Mouse (Mus musculus) liver, adult 2 months (tissue): ENCODE results near the gene Dach1. TPM values are rescaled to one million over a fixed set of nuclear protein-coding genes. Genes with fewer than 3 reads are reported as not detected.

Source experiments
- DNase-seq: peaks from one replicate; pipeline ENCODE4 v3.0.0-alpha.2; 2011; ENCODE audit warnings: low read depth, low spot score; ENCODE audit errors: extremely low read depth
- H3K27ac ChIP-seq: fragments of 200-500 bp; replicated peaks from 2 replicates; pipeline ENCODE4 v1.5.1; 2012; ENCODE audit warnings: low read depth, mild to moderate bottlenecking, control low read depth, inconsistent platforms, low read length; ENCODE audit not compliant: insufficient read depth
- H3K27me3 ChIP-seq: fragments of 200-500 bp; 2 replicates; pipeline ENCODE4 v1.6.1; 2012; ENCODE audit warnings: mild to moderate bottlenecking, moderate library complexity, low read length, inconsistent platforms; ENCODE audit not compliant: control insufficient read depth, insufficient read depth
- H3K36me3 ChIP-seq: fragments of 200-500 bp; 2 replicates; pipeline ENCODE4 v1.6.1; 2012; ENCODE audit warnings: low read length, inconsistent platforms; ENCODE audit not compliant: control insufficient read depth, insufficient read depth
- H3K4me1 ChIP-seq: fragments of 200-500 bp; 2 replicates; pipeline ENCODE4 v1.6.1; 2011; ENCODE audit warnings: low read length; ENCODE audit not compliant: control insufficient read depth, insufficient read depth
- H3K4me3 ChIP-seq: fragments of 200-500 bp; 2 replicates; pipeline ENCODE4 v1.5.1; 2011; ENCODE audit warnings: low read depth, mild to moderate bottlenecking, control low read depth, low read length, moderate library complexity; ENCODE audit not compliant: insufficient read depth
- H3K79me2 ChIP-seq: fragments of 200-500 bp; 2 replicates; pipeline ENCODE4 v1.6.1; 2012; ENCODE audit warnings: inconsistent platforms, mild to moderate bottlenecking, low read length, moderate library complexity; ENCODE audit not compliant: control insufficient read depth, insufficient read depth
- H3K9ac ChIP-seq: fragments of 200-500 bp; 2 replicates; pipeline ENCODE4 v1.6.1; 2012; ENCODE audit warnings: low read depth, mild to moderate bottlenecking, control low read depth, inconsistent platforms, low read length
- CTCF ChIP-seq: fragments of 200-500 bp; IDR thresholded peaks from 2 replicates; pipeline ENCODE4 v1.5.1; 2011; ENCODE audit warnings: low read depth, low read length, control low read depth
- POLR2A ChIP-seq: fragments of 200-500 bp; IDR thresholded peaks from 2 replicates; pipeline ENCODE4 v1.6.1; 2011; ENCODE audit warnings: low read length, control low read depth; ENCODE audit not compliant: insufficient read depth; ENCODE audit errors: extremely low read depth
- WGBS: fragments of 180-500 bp; shearing (Covaris S2); methylation state at CpG from one replicate; pipeline ENCODE4 v1.1.7; 2018; 5-methylcytosine and 5-hydroxymethylcytosine counted together
- polyA plus RNA-seq: library from polyadenylated mRNA; depleted of rRNA; stranded (reverse); fragments of >200 nt; gene quantifications from 2 replicates; pipeline ENCODE4 v1.2.3, GENCODE M21; 2012
- total RNA-seq: library from RNA; depleted of rRNA; stranded (reverse); fragments of >200 nt; gene quantifications from 2 replicates; pipeline ENCODE4 v1.2.3, GENCODE M21; 2014

Gene Dach1
- total and polyA plus RNA-seq, 2 experiments, result 0.06 to 0.37 TPM

DNA sequence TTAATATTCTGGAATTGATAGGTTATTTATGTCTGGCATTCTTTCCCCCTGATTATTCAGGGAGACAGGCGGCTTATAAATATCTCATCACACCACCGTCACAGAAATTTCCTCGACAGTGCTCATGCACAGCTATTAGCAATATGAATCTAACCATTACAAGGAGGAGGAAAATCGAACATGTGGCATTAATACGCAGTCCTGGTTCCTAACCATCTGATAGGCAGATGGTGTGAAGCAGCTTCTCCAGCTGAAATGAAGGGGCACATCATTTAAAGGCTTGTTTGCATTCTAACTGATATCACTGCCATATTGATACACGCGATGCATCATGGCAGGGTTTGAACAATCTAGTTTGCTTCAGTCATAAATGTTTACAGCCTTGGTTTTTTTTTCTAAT is 194.1 kb downstream of the Dach1 start:
- TF ChIP-seq POLR2A, result no peak
- TF ChIP-seq CTCF, result no peak
- DNase-seq, result no peak
- Histone ChIP-seq H3K27me3 (no peaks in the 10 kb centered on the region), H3K79me2 (no peaks in the 10 kb centered on the region), H3K36me3 (no peaks in the 10 kb centered on the region), H3K27ac (no peak overlapping the region), H3K4me1 (no peaks in the 10 kb centered on the region), H3K9ac (no peak overlapping the region), H3K4me3 (no peak overlapping the region)
- 88% methylated on average over 7 of the region's 7 CpGs for WGBS

DNA sequence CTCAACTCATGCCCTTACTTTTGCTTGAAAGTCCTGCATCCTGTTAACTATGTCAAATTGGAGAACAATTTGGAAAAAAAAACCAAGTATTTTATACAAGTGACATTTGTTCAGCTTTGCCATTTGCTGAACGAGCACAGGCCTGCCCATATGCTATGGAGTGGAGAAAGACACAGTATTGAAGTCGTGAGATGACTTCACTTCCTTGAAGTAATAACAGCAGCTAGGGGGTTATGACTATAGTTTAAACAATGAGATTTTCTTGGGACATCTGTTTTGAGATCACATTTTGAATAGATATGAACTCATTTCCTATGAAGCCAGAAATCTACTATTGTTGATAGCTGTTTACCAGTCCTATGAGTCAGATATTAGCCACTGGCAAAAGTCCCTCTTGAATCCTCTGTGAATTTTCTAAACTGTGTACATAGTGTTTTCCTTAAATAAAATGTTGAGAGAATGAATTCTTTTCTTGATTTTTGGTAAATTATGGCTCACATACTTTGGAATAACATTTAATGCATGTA is 205.0 kb downstream of the Dach1 start:
- Histone ChIP-seq H3K9ac (no peak overlapping the region), H3K36me3 (no peaks in the 10 kb centered on the region), H3K4me1 (no peaks in the 10 kb centered on the region), H3K4me3 (no peak overlapping the region), H3K27me3 (no peaks in the 10 kb centered on the region), H3K27ac (no peak overlapping the region), H3K79me2 (no peaks in the 10 kb centered on the region)
- no peak for TF ChIP-seq POLR2A
- TF ChIP-seq CTCF, result no peak
- DNase-seq, result no peak
- 50% methylated on average over 2 of the region's 2 CpGs for whole genome bisulfite sequencing

DNA sequence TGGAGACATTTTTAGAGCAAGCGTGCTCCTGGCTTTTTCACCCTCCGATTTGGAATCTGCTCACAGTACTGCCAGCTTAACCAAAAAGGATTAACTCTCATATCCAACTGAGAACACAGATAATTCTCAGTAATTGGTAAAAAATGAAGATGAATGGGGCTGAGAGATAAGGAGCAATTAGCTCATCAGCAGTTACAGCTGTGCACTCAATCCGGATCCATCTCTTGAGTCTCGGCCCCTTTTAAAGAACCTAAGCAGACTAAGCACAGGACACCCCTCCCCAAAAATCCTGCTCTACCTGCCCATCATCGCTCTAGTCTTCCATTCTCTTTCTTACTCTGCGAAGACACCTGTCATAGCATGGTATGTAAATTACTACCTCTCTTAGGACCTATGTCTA is 205.9 kb downstream of the Dach1 start:
- Histone ChIP-seq H3K79me2 (no peaks in the 10 kb centered on the region), H3K36me3 (no peaks in the 10 kb centered on the region), H3K4me3 (no peak overlapping the region), H3K4me1 (no peaks in the 10 kb centered on the region), H3K27me3 (no peaks in the 10 kb centered on the region), H3K27ac (no peak overlapping the region), H3K9ac (no peak overlapping the region)
- WGBS, result 84% methylated on average over 6 of the region's 6 CpGs
- TF ChIP-seq CTCF (no peak), POLR2A (no peak)
- no peak for DNase-seq

DNA sequence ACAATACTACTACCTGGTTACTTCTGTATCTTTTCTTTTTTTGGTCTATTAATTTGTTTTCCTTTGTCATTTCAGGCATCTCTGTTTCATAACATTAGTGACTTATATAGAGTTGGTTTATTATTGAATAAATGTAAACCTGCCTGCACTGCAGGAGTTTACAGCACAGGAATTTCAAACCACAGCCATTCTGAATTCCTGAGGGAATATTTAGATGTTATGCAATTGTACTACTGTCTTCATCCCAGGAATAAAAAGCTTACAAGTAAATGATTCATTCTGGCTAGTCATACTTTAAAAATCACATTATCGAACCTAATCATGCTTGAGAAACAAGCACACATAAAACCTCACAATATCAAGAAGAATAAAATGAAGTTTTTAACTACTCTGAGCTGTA is 213.2 kb downstream of the Dach1 start:
- TF ChIP-seq CTCF, result no peak
- TF ChIP-seq POLR2A, result no peak
- DNase-seq, result no peak
- WGBS, result 80% methylated on average over 1 of the region's 1 CpGs
- Histone ChIP-seq H3K27ac (no peak overlapping the region), H3K9ac (no peak overlapping the region), H3K4me1 (no peaks in the 10 kb centered on the region), H3K79me2 (no peaks in the 10 kb centered on the region), H3K27me3 (no peaks in the 10 kb centered on the region), H3K36me3 (no peaks in the 10 kb centered on the region), H3K4me3 (no peak overlapping the region)

DNA sequence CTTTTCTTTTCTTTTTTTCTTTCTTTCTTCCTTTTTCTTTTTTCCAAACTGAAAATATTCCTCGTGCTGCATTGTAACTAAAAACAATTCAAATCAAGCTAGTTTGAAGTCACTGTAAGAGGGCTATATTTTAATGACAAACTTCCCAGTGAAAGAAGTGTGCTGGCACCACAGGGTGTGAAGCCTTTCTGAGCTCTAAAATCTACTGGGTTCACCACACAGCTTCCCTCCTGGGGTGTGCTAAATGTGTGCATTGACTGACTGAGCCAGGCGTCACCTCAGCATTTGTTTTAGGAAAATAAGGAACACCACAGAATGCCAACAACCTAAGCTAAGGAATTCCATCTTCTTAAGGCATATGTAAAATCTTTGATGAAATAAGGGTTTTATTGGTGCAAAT is 224.1 kb downstream of the Dach1 start:
- Histone ChIP-seq H3K36me3 (no peaks in the 10 kb centered on the region), H3K27ac (no peak overlapping the region), H3K4me3 (no peak overlapping the region), H3K4me1 (no peaks in the 10 kb centered on the region), H3K79me2 (no peaks in the 10 kb centered on the region), H3K27me3 (no peaks in the 10 kb centered on the region), H3K9ac (no peak overlapping the region)
- no peak for DNase-seq
- WGBS, result 52% methylated on average over 2 of the region's 2 CpGs
- TF ChIP-seq CTCF (no peak), POLR2A (no peak)

DNA sequence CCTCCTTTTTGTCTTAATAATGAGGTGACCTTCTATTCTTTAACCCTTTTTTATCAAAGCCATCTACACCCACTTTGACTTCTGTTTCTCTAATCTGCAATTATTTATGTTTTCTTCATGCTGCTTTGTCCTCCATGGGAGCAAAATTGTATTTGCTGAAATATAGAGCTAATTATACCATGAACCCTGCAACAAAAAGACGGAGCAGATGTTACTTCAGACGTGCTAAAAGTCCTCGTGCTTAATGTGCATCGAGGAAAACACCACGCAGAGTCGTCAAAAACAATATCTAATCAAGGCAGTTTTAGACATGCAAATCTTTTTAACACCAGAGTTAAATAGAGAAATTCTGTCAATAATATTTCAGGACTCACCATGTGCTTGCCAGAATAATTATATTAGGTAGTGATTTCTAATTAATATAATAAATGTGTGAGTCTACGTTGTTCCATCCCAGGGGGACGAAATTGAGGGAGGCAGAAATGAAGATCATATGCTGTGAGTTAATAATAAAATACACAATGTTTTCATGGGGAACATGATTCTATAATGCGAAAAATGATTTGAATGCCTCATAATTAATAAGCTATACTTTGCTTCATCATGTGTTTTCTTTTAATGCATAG is 224.8 kb downstream of the Dach1 start:
- no peaks in the 10 kb centered on the region for H3K79me2 ChIP-seq
- H3K4me1 ChIP-seq, result no peaks in the 10 kb centered on the region
- H3K36me3 ChIP-seq, result no peaks in the 10 kb centered on the region
- no peak overlapping the region for H3K9ac ChIP-seq
- no peaks in the 10 kb centered on the region for H3K27me3 ChIP-seq
- 75% methylated on average over 9 of the region's 9 CpGs for WGBS
- no peak for DNase-seq
- TF ChIP-seq CTCF (no peak), POLR2A (no peak)
- no peak overlapping the region for H3K27ac ChIP-seq
- H3K4me3 ChIP-seq, result no peak overlapping the region
